Mouse (Mus musculus): Measurements from ENCODE around the gene Itgb2. TPM values are rescaled to one million over a fixed set of nuclear protein-coding genes. Genes with fewer than 3 reads are reported as not detected.

Gene Itgb2
- polyA plus RNA-seq, 1 experiment from 2014 or later: 17.1 TPM

DNA sequence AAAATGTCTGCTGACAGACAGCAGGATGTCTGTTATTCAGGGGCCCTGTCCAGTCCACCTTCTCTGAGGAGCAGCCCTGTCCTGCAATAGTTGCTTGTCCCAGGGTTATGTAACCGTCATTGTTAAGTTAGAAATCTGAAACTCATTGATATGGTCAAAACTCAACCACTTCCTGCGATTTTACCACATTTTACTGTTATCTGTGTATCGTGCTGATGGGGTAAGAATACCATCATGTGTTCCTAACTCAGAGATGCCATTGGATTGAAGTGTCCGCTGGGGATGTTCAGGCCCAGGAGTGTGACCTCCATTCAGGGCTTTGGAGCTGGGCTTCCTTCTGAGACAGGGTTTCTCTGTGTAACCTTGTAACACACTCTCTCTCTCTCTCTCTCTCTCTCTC is 24.9 kb downstream of the Itgb2 start:
- H3K9me3 ChIP-seq (replicated peaks): no peaks in the 10 kb centered on the region
- H3K4me2 ChIP-seq: no peak overlapping the region
- H3K9ac ChIP-seq: no peak overlapping the region
- H3K36me3 ChIP-seq (replicated peaks): no peaks in the 10 kb centered on the region
- H3K27me3 ChIP-seq: no peaks in the 10 kb centered on the region
- H3K4me1 ChIP-seq (replicated peaks): 0 out of 2 replicates have a peak, but pooled peaks cover 3% of the 10 kb centered on the region
- no peak for ATAC-seq (ENCODE audit: insufficient read depth)
- H3K27ac ChIP-seq (replicated peaks): no peak overlapping the region
- WGBS (ENCODE audit: insufficient replicate concordance): 49% methylated on average over 4 of the region's 4 CpGs
- no peak overlapping the region for H3K4me3 ChIP-seq (replicated peaks)

DNA sequence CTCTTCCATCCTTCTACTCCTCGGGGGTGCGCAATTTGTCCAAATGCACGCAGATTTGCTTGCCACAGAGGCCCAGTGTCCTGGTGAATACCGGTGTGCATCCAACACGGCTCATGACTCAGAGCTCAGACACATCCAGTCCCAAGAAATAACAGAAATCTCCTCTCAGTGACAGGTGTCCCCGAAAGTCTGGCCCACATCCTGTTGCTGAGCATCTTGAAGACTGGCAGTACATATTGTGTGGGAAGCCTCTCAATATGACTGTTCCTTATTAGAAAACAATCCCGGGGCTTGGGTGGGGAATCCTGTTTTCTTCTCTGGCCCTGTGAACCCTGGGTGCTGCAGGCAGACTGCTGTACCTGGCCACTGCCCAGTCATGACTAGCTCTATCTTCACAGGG is 26.6 kb downstream of the Itgb2 start:
- Histone ChIP-seq H3K4me2 (no peak overlapping the region), H3K27ac (replicated peaks) (no peak overlapping the region), H3K9ac (no peak overlapping the region), H3K36me3 (replicated peaks) (no peaks in the 10 kb centered on the region), H3K4me1 (replicated peaks) (peaks cover 14% of the 10 kb centered on the region), H3K27me3 (no peaks in the 10 kb centered on the region), H3K4me3 (replicated peaks) (no peak overlapping the region), H3K9me3 (replicated peaks) (no peaks in the 10 kb centered on the region)
- WGBS (ENCODE audit: insufficient replicate concordance): 79% methylated on average over 7 of the region's 7 CpGs
- no peak for ATAC-seq (ENCODE audit: insufficient read depth)

GRCm38 (mm10) chr10:77557641-77558040 is 27.6 kb downstream of the Itgb2 start:
- no peaks in the 10 kb centered on the region for H3K36me3 ChIP-seq (replicated peaks)
- H3K27me3 ChIP-seq: no peaks in the 10 kb centered on the region
- 77% methylated on average over 4 of the region's 4 CpGs for WGBS (ENCODE audit: insufficient replicate concordance)
- no peak for ATAC-seq (ENCODE audit: insufficient read depth)
- H3K9ac ChIP-seq: no peak overlapping the region
- H3K4me2 ChIP-seq: no peak overlapping the region
- H3K4me1 ChIP-seq (replicated peaks): peaks cover 16% of the 10 kb centered on the region
- H3K9me3 ChIP-seq (replicated peaks): no peaks in the 10 kb centered on the region
- H3K4me3 ChIP-seq (replicated peaks): no peak overlapping the region
- H3K27ac ChIP-seq (replicated peaks): no peak overlapping the region

DNA sequence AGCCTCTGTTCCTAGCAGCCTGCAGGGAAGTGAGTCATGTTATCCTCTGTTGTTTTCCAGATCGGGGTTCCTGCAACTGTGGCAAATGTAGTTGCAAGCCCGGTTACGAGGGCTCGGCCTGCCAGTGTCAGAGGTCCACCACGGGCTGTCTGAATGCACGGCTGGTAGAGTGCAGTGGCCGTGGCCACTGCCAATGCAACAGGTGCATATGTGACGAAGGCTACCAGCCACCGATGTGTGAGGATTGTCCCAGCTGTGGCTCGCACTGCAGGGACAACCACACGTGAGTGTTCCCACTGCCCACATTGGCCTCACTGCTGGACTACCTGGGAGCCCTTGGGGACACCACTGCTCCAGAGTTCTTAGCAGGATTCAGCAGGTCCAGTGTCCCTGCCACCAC is 30.0 kb downstream of the Itgb2 start:
- Histone ChIP-seq H3K9ac (no peak overlapping the region), H3K4me1 (replicated peaks) (peaks cover 23% of the 10 kb centered on the region), H3K4me2 (no peak overlapping the region), H3K36me3 (replicated peaks) (no peaks in the 10 kb centered on the region), H3K4me3 (replicated peaks) (no peak overlapping the region), H3K27ac (replicated peaks) (no peak overlapping the region), H3K27me3 (no peaks in the 10 kb centered on the region), H3K9me3 (replicated peaks) (no peaks in the 10 kb centered on the region)
- 67% methylated on average over 11 of the region's 11 CpGs for WGBS (ENCODE audit: insufficient replicate concordance)
- ATAC-seq (ENCODE audit: insufficient read depth): no peak

DNA sequence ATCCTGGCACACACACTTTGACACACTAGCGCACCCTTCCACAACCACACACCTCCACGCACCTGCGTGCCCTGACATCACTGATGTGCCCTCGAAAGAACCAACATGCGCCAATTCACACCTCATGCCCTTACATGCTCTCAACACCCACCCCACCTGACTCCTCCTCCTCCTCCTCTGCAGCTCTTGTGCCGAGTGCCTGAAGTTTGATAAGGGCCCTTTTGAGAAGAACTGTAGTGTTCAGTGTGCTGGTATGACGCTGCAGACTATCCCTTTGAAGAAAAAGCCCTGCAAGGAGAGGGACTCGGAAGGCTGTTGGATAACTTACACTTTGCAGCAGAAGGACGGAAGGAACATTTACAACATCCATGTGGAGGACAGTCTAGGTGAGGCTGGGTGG is 30.8 kb downstream of the Itgb2 start:
- H3K27ac ChIP-seq (replicated peaks): no peak overlapping the region
- H3K4me2 ChIP-seq: no peak overlapping the region
- H3K27me3 ChIP-seq: no peaks in the 10 kb centered on the region
- WGBS (ENCODE audit: insufficient replicate concordance): 69% methylated on average over 9 of the region's 9 CpGs
- no peak for ATAC-seq (ENCODE audit: insufficient read depth)
- peaks cover 25% of the 10 kb centered on the region for H3K4me1 ChIP-seq (replicated peaks)
- H3K36me3 ChIP-seq (replicated peaks): no peaks in the 10 kb centered on the region
- no peaks in the 10 kb centered on the region for H3K9me3 ChIP-seq (replicated peaks)
- H3K9ac ChIP-seq: no peak overlapping the region
- no peak overlapping the region for H3K4me3 ChIP-seq (replicated peaks)

GRCm38 (mm10) chr10:77561508-77561907 is 31.5 kb downstream of the Itgb2 start:
- WGBS (ENCODE audit: insufficient replicate concordance): 33% methylated on average over 2 of the region's 2 CpGs
- H3K27me3 ChIP-seq: no peaks in the 10 kb centered on the region
- no peaks in the 10 kb centered on the region for H3K9me3 ChIP-seq (replicated peaks)
- no peak overlapping the region for H3K27ac ChIP-seq (replicated peaks)
- ATAC-seq (ENCODE audit: insufficient read depth): peak; percentile 37
- no peak overlapping the region for H3K4me2 ChIP-seq
- H3K9ac ChIP-seq: no peak overlapping the region
- H3K36me3 ChIP-seq (replicated peaks): no peaks in the 10 kb centered on the region
- no peak overlapping the region for H3K4me3 ChIP-seq (replicated peaks)
- H3K4me1 ChIP-seq (replicated peaks): peaks cover 25% of the 10 kb centered on the region

DNA sequence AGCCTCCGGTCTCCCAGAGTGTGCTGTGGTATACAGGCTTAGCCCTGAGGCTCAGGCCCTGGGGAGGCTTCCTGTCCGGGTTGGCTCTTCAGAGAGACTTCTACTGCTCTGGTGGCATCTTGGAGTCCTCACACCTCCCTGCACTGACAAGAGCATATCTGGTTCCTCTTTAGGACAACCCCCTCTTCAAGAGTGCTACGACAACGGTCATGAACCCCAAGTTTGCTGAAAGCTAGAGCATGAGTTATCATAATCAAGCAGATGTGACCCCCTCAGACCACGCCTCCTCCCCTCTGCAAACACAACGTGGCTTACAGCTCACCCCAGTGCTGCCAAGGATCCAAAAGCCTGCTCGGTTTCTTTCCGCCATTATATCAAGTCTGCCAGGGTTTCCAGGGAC is 35.0 kb downstream of the Itgb2 start:
- no peak overlapping the region for H3K27ac ChIP-seq (replicated peaks)
- no peaks in the 10 kb centered on the region for H3K9me3 ChIP-seq (replicated peaks)
- H3K4me1 ChIP-seq (replicated peaks): peaks cover 25% of the 10 kb centered on the region
- ATAC-seq (ENCODE audit: insufficient read depth): no peak
- H3K36me3 ChIP-seq (replicated peaks): no peaks in the 10 kb centered on the region
- H3K4me3 ChIP-seq (replicated peaks): no peak overlapping the region
- WGBS (ENCODE audit: insufficient replicate concordance): 44% methylated on average over 8 of the region's 8 CpGs
- no peaks in the 10 kb centered on the region for H3K27me3 ChIP-seq
- H3K9ac ChIP-seq: no peak overlapping the region
- H3K4me2 ChIP-seq: no peak overlapping the region

DNA sequence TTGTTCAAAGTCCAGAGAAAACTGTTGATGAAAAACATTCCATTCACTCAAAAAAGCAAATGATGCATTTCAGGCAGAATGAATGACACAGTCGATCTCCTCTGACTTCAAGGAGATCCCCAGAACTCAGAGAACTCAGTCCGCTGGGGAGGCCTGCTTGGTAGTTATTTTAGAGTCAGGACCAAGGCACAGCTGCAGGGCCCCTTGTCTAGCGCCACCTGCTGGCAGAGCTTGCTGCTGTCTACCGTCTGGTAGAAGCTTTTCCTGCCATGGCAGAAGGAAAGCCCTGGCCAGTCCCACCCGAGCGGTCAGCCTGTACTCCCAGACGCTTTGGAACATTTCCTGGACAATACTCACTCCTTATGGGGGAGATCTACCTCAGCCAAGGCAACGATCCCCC is 36.6 kb downstream of the Itgb2 start:
- no peak overlapping the region for H3K4me3 ChIP-seq (replicated peaks)
- H3K4me2 ChIP-seq: no peak overlapping the region
- ATAC-seq (ENCODE audit: insufficient read depth): no peak
- H3K4me1 ChIP-seq (replicated peaks): peaks cover 11% of the 10 kb centered on the region
- H3K9me3 ChIP-seq (replicated peaks): no peaks in the 10 kb centered on the region
- no peak overlapping the region for H3K9ac ChIP-seq
- no peaks in the 10 kb centered on the region for H3K27me3 ChIP-seq
- WGBS (ENCODE audit: insufficient replicate concordance): 24% methylated on average over 8 of the region's 8 CpGs
- no peaks in the 10 kb centered on the region for H3K36me3 ChIP-seq (replicated peaks)
- H3K27ac ChIP-seq (replicated peaks): no peak overlapping the region

DNA sequence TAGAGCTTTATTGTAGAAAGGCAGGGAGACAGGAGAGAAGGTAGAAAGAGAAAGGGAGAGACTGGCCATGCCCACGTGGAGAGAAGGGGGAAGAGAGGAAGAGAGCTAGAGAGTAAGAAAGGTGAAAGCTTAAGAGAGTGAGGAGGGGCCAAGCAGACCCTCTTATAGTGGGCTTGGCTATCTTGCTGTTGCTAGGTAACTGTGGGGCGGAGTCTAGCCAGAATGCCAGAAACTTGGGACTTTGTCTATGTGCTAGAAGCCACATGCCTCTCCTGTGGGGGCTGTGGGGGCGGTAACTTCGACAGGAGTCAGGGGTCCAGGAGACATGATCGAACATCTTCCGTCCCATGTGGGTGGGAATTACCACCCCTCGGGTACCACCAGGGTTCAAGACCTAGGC is 39.4 kb downstream of the Itgb2 start:
- H3K36me3 ChIP-seq (replicated peaks): no peaks in the 10 kb centered on the region
- no peak overlapping the region for H3K4me2 ChIP-seq
- 50% methylated on average over 7 of the region's 7 CpGs for WGBS (ENCODE audit: insufficient replicate concordance)
- peaks cover 19% of the 10 kb centered on the region for H3K4me1 ChIP-seq (replicated peaks)
- H3K9ac ChIP-seq: no peak overlapping the region
- H3K9me3 ChIP-seq (replicated peaks): no peaks in the 10 kb centered on the region
- ATAC-seq (ENCODE audit: insufficient read depth): no peak
- H3K4me3 ChIP-seq (replicated peaks): no peak overlapping the region
- no peaks in the 10 kb centered on the region for H3K27me3 ChIP-seq
- H3K27ac ChIP-seq (replicated peaks): no peak overlapping the region

DNA sequence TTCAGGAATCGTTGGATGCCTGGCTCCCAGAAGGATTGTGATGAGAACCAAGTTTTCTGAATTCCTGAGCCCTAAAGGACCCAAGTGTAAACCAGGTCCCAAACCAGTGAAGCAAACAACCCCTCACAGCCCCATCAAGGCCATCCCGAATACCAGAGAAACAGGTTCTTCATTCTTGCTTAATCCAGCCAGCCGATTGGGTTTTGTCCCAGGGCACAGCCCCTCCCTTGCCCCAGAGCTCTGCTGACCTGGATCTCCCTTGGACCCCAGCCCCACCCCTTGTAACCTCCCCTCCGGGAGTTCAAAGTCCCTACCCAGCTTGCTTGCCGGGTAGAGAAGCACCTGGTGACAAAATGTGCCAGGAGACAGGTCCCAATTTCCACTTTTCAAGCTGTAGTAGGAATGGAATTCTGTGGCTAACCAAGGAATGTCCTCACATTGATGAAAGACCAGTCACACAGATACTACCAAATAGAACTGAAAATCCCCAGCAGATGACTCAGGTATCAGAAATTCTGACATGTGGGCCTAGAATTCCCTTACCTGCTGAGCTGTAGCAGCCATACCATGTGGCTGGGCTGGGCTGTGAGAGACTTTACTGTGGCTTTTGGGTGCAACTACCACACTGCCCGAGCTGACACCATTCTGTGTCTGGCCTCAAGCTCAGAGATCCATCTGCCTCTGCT is 40.1 kb downstream of the Itgb2 start:
- Histone ChIP-seq H3K27ac (replicated peaks) (no peak overlapping the region), H3K36me3 (replicated peaks) (no peaks in the 10 kb centered on the region), H3K9ac (no peak overlapping the region), H3K9me3 (replicated peaks) (no peaks in the 10 kb centered on the region), H3K4me3 (replicated peaks) (no peak overlapping the region), H3K4me2 (no peak overlapping the region), H3K4me1 (replicated peaks) (peaks cover 13% of the 10 kb centered on the region), H3K27me3 (no peaks in the 10 kb centered on the region)
- ATAC-seq (ENCODE audit: insufficient read depth): peak; percentile 40; the same call in 1 of the 2 replicates
- WGBS (ENCODE audit: insufficient replicate concordance): 39% methylated on average over 6 of the region's 6 CpGs

- H3K9ac ChIP-seq: no peak overlapping the region
- H3K4me2 ChIP-seq: no peak overlapping the region
- no peak overlapping the region for H3K27ac ChIP-seq (replicated peaks)
- H3K4me3 ChIP-seq (replicated peaks): no peak overlapping the region
- no peak for ATAC-seq (ENCODE audit: insufficient read depth)
- WGBS (ENCODE audit: insufficient replicate concordance): 19% methylated on average over 3 of the region's 3 CpGs
- peaks cover 11% of the 10 kb centered on the region; the same call in 1 of the 2 replicates for H3K4me1 ChIP-seq (replicated peaks)
- no peaks in the 10 kb centered on the region for H3K36me3 ChIP-seq (replicated peaks)
- no peaks in the 10 kb centered on the region for H3K27me3 ChIP-seq
- no peaks in the 10 kb centered on the region for H3K9me3 ChIP-seq (replicated peaks)
Observed at GRCm38 (mm10) chr10:77572225-77572624, 42.2 kb downstream of the Itgb2 start.

GRCm38 (mm10) chr10:77573162-77573561 is 43.1 kb downstream of the Itgb2 start:
- WGBS (ENCODE audit: insufficient replicate concordance): 62% methylated on average over 1 of the region's 1 CpGs
- H3K27ac ChIP-seq (replicated peaks): no peak overlapping the region
- no peak for ATAC-seq (ENCODE audit: insufficient read depth)

More at GRCm38 (mm10) chr10:77573162-77573561, 43.1 kb downstream of the Itgb2 start:
- no peak overlapping the region for H3K4me2 ChIP-seq
- no peak overlapping the region for H3K4me3 ChIP-seq (replicated peaks)
- no peak overlapping the region for H3K9ac ChIP-seq
- no peaks in the 10 kb centered on the region for H3K27me3 ChIP-seq
- H3K4me1 ChIP-seq (replicated peaks): peaks cover 11% of the 10 kb centered on the region; the same call in 1 of the 2 replicates
- H3K36me3 ChIP-seq (replicated peaks): no peaks in the 10 kb centered on the region
- no peaks in the 10 kb centered on the region for H3K9me3 ChIP-seq (replicated peaks)

All from liver, embryonic 15.5 days (tissue).